Mouse (Mus musculus): ENCODE data around the gene Heatr5a. TPM values are rescaled to one million over a fixed set of nuclear protein-coding genes. Genes with fewer than 3 reads are reported as not detected.

Gene Heatr5a
- polyA plus RNA-seq, 1 experiment from 2014 or later, result 13.3 TPM

DNA sequence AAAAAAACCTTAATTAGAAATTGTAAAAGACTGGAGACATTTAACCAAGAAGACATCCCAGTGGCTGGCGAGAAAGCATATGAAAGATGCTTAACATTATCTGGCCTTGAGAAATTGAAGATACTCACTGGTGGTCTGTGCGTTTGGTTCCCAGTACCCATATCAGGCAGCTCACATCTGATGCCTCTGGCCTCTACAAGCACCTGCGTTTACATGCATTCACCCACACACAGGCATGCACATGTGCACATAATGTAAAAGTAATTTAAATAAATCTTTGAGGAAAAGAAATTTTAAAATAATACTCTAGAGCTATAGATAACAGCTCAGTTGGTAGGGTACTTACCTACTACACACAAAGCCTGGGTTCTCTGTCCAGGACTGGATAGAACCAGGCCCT is 139.8 kb downstream of the Heatr5a start:
- H3K9me3 ChIP-seq, result no peaks in the 10 kb centered on the region
- no peak overlapping the region for H3K4me3 ChIP-seq
- no peaks in the 10 kb centered on the region for H3K27me3 ChIP-seq
- ATAC-seq (ENCODE audit: low FRiP score, low read depth), result no peak
- H3K36me3 ChIP-seq, result no peaks in the 10 kb centered on the region
- H3K4me2 ChIP-seq (replicated peaks), result no peak overlapping the region
- no peak overlapping the region for H3K27ac ChIP-seq
- 93% methylated on average over 3 of the region's 3 CpGs for WGBS
- peaks cover 12% of the 10 kb centered on the region for H3K4me1 ChIP-seq
- H3K9ac ChIP-seq, result no peak overlapping the region

DNA sequence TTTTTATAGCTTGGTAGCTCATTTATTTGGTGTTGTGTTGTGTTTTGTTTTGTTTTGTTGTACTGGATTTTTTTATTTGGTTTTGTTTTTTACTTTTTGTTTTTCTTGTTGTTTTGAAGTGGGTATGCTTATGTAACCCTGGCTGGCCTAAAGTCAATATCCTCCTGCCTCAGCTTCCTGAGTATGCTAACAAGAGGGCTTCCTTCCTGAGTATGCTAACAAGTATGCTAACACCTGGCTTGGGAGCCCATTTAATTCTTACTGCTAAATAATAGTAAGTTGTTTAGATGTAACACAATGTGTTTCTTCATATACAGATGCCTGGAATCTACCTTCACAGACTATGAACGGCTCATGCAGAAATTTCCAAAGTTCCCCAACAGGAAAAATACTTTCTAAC is 140.4 kb downstream of the Heatr5a start:
- Histone ChIP-seq H3K4me2 (replicated peaks) (peak overlapping the region; percentile 66), H3K9me3 (no peaks in the 10 kb centered on the region), H3K27ac (no peak overlapping the region), H3K9ac (no peak overlapping the region), H3K4me1 (peaks cover 12% of the 10 kb centered on the region), H3K4me3 (peak overlapping the region; percentile 95; the same call in 1 of the 2 replicates), H3K27me3 (no peaks in the 10 kb centered on the region), H3K36me3 (0 out of 2 replicates have a peak, but pooled peaks cover 3% of the 10 kb centered on the region)
- WGBS, result 88% methylated on average over 1 of the region's 1 CpGs
- ATAC-seq (ENCODE audit: low FRiP score, low read depth), result no peak

DNA sequence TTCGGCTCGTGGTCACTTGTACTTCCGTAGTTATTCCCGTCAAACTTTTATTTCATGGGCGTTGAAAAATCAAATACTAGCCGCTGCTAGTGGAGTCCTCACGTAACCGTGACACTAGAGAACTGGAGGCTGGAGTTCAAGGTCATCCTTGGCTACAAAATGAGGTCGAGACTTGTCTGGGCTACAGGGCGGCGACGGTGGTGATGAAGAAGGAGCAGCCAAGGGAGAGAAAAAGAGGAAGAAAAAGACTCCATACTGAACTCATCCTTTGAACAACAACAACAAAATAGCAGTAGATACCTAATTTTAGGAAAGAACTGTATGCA is 141.1 kb downstream of the Heatr5a start:
- under 1% methylated on average over 12 of the region's 12 CpGs for WGBS
- H3K9me3 ChIP-seq, result no peaks in the 10 kb centered on the region
- peak overlapping the region; percentile 99 for H3K9ac ChIP-seq
- peak overlapping the region; percentile 99 for H3K27ac ChIP-seq
- H3K27me3 ChIP-seq, result no peaks in the 10 kb centered on the region
- H3K36me3 ChIP-seq, result peaks cover 7% of the 10 kb centered on the region
- peaks cover 12% of the 10 kb centered on the region for H3K4me1 ChIP-seq
- ATAC-seq (ENCODE audit: low FRiP score, low read depth), result no peak
- H3K4me3 ChIP-seq, result peak overlapping the region; percentile 95
- peak overlapping the region; percentile 66 for H3K4me2 ChIP-seq (replicated peaks)

DNA sequence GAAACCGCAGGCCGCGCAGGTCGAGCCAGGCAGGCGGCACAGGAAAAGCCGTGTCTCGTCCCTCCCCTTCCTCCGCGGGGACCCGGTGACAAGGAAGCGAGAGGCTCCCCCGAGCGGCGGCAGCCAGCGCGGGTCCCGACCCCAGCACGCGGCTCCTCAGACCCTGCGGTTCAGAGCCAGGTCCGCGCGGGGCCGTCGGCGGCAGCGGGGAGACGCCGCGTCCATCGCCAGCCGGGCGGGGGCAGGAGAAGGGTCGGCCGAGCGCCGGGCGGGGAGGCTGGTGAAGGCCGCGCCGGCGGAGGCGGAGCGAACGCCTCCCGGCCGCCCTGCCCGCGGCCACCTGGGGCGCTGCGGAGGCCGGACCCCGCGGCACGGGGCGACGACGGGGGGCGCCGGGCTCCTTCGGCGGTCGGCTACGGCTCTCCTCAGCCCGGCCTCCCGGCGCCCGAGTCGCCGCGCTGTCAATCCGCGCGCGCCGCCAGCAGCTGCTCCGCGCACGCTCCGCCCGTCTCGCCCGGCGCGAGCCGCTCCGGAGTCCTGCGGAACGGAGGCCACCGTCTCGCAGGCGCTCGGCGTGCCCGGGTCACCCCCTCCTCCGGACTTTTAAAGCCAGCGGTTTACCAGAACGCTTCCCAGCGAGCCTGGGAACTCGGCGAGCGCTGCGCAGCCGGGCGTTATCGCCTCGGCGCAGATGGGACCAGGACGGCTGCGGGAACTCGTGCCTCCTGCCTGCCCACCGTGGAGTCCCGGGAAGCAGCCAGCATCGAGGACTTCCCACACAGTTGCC is 141.6 kb downstream of the Heatr5a start, which contains the start of gene Hectd1:
Hectd1 (minus strand) TSS at position 247 of the 787 bp plus-strand sequence.
- H3K4me3 ChIP-seq, result peak within 1 kb of the TSS; percentile 95
- peak within 1 kb of the TSS; percentile 66 for H3K4me2 ChIP-seq (replicated peaks)
- H3K27me3 ChIP-seq, result no peaks in the 10 kb centered on the region
- peaks cover 12% of the 10 kb centered on the region for H3K4me1 ChIP-seq
- H3K9me3 ChIP-seq, result no peaks in the 10 kb centered on the region
- peaks cover 13% of the 10 kb centered on the region for H3K36me3 ChIP-seq
- peak within 1 kb of the TSS; percentile 99 for H3K27ac ChIP-seq
- peak within 1 kb of the TSS; percentile 99 for H3K9ac ChIP-seq
- under 1% methylated on average over 90 of the region's 114 CpGs for WGBS
- peak; percentile 96 for ATAC-seq (ENCODE audit: low FRiP score, low read depth)

DNA sequence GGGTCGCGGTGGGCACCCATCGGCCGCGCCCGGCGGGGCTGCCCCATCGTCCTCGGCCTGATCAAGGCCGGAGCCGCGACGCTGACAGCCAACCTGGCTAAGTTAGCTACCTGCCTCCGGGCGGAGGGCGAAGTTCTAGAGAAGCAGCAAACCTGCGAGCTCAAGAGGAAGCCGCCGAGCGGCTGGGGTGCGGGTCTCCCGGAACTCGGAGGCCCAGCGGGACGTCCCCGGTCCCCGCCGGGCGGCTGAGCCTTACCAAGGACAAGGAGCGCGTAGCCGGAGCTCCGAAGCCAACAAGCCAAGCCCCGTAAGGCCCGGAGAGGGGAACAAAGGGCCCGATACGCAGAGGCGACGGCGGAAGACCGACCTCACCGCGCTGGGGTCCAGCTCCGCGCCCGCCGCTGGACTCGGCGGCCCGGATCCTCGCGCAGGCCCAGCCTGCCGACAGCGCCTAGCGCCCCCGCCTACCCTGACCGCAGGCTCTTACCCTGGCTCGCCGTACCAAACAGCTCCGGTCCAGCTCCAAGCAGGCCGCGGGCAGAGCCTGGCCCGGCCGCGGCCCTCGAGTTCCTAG is 142.3 kb downstream of the Heatr5a start:
- no peaks in the 10 kb centered on the region for H3K27me3 ChIP-seq
- 0% methylated on average over 66 of the region's 66 CpGs for WGBS
- H3K9me3 ChIP-seq, result no peaks in the 10 kb centered on the region
- peak overlapping the region; percentile 99 for H3K27ac ChIP-seq
- ATAC-seq (ENCODE audit: low FRiP score, low read depth), result no peak; the same call in 1 of the 2 replicates
- peak overlapping the region; percentile 99 for H3K9ac ChIP-seq
- H3K4me1 ChIP-seq, result peaks cover 12% of the 10 kb centered on the region
- peaks cover 18% of the 10 kb centered on the region for H3K36me3 ChIP-seq
- H3K4me3 ChIP-seq, result peak overlapping the region; percentile 95
- H3K4me2 ChIP-seq (replicated peaks), result peak overlapping the region; percentile 66

DNA sequence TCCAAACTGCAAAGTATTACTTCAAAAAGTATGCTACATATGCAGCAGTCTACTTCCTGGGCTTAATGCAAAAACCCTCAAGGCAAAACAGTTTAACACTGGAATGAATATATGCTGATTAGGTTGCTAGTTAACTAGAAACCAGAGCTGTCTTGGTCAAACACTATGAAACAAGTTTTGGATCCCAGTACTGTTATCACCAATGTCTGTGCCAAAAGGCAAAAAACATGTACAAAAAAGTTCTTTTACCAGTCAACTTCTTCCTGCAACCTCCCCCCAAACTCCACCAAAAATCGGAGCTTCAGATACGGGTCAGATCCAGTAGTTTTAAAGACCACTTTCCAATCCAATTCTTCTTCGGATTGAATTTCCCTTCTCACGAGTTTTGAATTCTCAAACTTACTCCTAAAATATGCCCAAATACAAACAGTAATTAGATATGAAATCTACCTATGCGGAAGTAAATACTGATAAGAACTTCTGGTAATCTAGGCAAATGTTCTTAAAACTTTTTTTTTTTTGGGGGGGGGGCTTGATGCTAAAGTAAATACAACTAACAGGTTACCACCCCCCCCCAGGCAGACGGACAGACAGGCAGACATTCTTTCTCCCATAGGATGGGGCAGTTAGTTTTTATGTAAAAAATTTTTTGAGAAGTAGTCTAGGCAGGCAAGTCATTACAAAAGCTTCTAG is 143.0 kb downstream of the Heatr5a start:
- Histone ChIP-seq H3K9ac (peak overlapping the region; percentile 99), H3K4me3 (peak overlapping the region; percentile 95), H3K27me3 (no peaks in the 10 kb centered on the region), H3K36me3 (peaks cover 21% of the 10 kb centered on the region), H3K9me3 (no peaks in the 10 kb centered on the region), H3K27ac (peak overlapping the region; percentile 99), H3K4me1 (peaks cover 12% of the 10 kb centered on the region), H3K4me2 (replicated peaks) (peak overlapping the region; percentile 66)
- ATAC-seq (ENCODE audit: low FRiP score, low read depth), result no peak
- 24% methylated on average over 6 of the region's 6 CpGs for WGBS

Other genes starting within 250 kb of the Heatr5a start
- 44.2 and 45.4 TPM in 2 replicates for gene Hectd1, start 141.8 kb downstream of the Heatr5a start, polyA plus RNA-seq (2015; fragmentation: Nextera tagmentation; extraction: Ambion mirVana)
- 20.8 and 22.7 TPM in 2 replicates for gene Dtd2, start 35.2 kb upstream of the Heatr5a start, polyA plus RNA-seq (2015; fragmentation: Nextera tagmentation; extraction: Ambion mirVana)
- not detected in 2 replicates for gene Gpr33, start 56.7 kb upstream of the Heatr5a start, polyA plus RNA-seq (2015; fragmentation: Nextera tagmentation; extraction: Ambion mirVana)
- 13.8 and 15.6 TPM in 2 replicates for gene Nubpl, start 126.4 kb upstream of the Heatr5a start, polyA plus RNA-seq (2015; fragmentation: Nextera tagmentation; extraction: Ambion mirVana)

All from limb, embryonic 13.5 days (tissue).